Mouse (Mus musculus) stomach, embryonic 16.5 days (tissue): ENCODE results near the gene Ephb3. TPM values are rescaled to one million over a fixed set of nuclear protein-coding genes. Genes with fewer than 3 reads are reported as not detected.

Experiments used
- ATAC-seq: fragments of 200-750 bp; cut with Nextera tagmentation; 2 replicates; pipeline ENCODE4 v1.8.0; 2017; ENCODE audit warnings: moderate number of reproducible peaks, moderate TSS enrichment; ENCODE audit not compliant: insufficient read depth, low FRiP score
- H3K27ac ChIP-seq: fragments of 300-500 bp; sonication (generic); 2 replicates; pipeline ENCODE4 v1.5.1; 2014; ENCODE audit warnings: low read length
- H3K27me3 ChIP-seq: fragments of 300-500 bp; sonication (generic); 2 replicates; pipeline ENCODE4 v1.6.1; 2014; ENCODE audit warnings: low read length, control low read depth, mixed read lengths; ENCODE audit not compliant: control insufficient read depth, insufficient read depth
- H3K36me3 ChIP-seq: fragments of 300-500 bp; sonication (generic); 2 replicates; pipeline ENCODE4 v1.6.1; 2014; ENCODE audit warnings: low read length; ENCODE audit not compliant: control insufficient read depth, insufficient read depth
- H3K4me1 ChIP-seq: fragments of 300-500 bp; sonication (generic); 2 replicates; pipeline ENCODE4 v1.6.1; 2014; ENCODE audit warnings: low read length, control low read depth, mixed read lengths; ENCODE audit not compliant: control insufficient read depth, insufficient read depth
- H3K4me2 ChIP-seq: fragments of 300-500 bp; sonication (generic); 2 replicates; pipeline ENCODE4 v1.6.1; 2014; ENCODE audit warnings: low read depth, low read length, mixed read lengths
- H3K4me3 ChIP-seq: fragments of 300-500 bp; sonication (generic); replicated peaks from 2 replicates; pipeline ENCODE4 v1.5.1; 2014; ENCODE audit warnings: mild to moderate bottlenecking, low read length
- H3K9ac ChIP-seq: fragments of 300-500 bp; sonication (generic); 2 replicates; pipeline ENCODE4 v1.6.1; 2014; ENCODE audit warnings: low read length
- H3K9me3 ChIP-seq: fragments of 300-500 bp; sonication (generic); replicated peaks from 2 replicates; pipeline ENCODE4 v1.6.1; 2016; ENCODE audit warnings: low read length, control low read depth; ENCODE audit not compliant: control insufficient read depth
- WGBS: fragments of 180-500 bp; shearing (Covaris S2); extraction: QIAGEN DNeasy Blood & Tissue Kit; methylation state at CpG from one replicate; pipeline ENCODE4 v1.1.7; 2014; 5-methylcytosine and 5-hydroxymethylcytosine counted together
- polyA plus RNA-seq: library from polyadenylated mRNA; unstranded; fragments of >200 nt; fragmentation: Nextera tagmentation; extraction: Ambion mirVana; gene quantifications from 2 replicates; pipeline ENCODE4 v1.2.1, GENCODE M21; 2015

Ephb3 gene
- polyA plus RNA-seq, 1 experiment from 2014 or later = 20.6 TPM

DNA sequence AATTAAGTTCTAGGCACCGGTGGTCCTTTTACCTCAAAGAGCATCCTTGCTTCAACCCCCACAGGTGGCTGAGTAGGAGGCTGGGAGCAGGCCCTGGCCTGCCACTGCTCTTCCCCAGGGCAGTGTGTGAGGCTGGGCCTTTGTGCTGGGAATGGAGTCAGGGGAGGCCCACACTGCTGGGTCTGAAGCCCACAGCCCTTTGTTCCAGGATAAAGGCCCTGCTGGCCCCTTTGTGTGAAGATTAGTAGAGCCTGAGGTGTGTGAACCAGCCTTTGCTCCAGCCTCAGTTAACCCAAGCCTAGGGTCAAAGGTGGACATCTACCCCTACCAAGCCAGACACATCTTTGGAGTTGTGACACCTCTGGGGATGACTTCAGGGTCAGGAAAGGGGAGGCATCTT, 7.8 kb downstream of the Ephb3 start:
- Histone ChIP-seq H3K36me3 (peaks cover 13% of the 10 kb centered on the region), H3K27ac (0 out of 2 replicates have a peak overlapping the region, but pooled peaks have one; percentile 29), H3K4me2 (no peak overlapping the region), H3K4me1 (peaks cover 74% of the 10 kb centered on the region), H3K27me3 (no peaks in the 10 kb centered on the region), H3K4me3 (no peak overlapping the region), H3K9me3 (no peaks in the 10 kb centered on the region), H3K9ac (0 out of 2 replicates have a peak overlapping the region, but pooled peaks have one; percentile 74)
- no peak for ATAC-seq
- WGBS = 55% methylated on average over 1 of the region's 1 CpGs

GRCm38 (mm10) chr16:21213939-21214338, 9.4 kb downstream of the Ephb3 start:
- no peak overlapping the region for H3K4me2 ChIP-seq
- ATAC-seq = no peak
- H3K4me1 ChIP-seq = peaks cover 58% of the 10 kb centered on the region
- no peak overlapping the region for H3K4me3 ChIP-seq
- H3K27ac ChIP-seq = no peak overlapping the region
- peaks cover 26% of the 10 kb centered on the region for H3K36me3 ChIP-seq
- no peak overlapping the region for H3K9ac ChIP-seq
- no peaks in the 10 kb centered on the region for H3K9me3 ChIP-seq
- no peaks in the 10 kb centered on the region for H3K27me3 ChIP-seq
- 83% methylated on average over 7 of the region's 7 CpGs for WGBS

DNA sequence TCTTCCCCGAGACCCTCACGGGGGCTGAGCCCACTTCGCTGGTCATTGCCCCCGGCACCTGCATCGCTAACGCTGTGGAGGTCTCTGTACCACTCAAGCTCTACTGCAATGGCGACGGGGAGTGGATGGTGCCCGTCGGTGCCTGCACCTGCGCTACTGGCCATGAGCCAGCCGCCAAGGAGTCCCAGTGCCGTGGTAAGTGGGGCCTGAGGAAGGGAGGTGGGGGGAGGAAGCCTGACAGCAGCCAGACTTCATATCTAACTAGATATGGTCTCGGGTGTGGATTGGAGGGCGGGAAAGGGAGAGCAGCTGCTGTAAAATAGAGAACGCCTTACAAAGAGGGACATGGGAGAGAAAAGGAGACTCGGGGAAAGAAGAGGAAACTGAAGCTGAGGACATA, 10.2 kb downstream of the Ephb3 start:
- H3K27ac ChIP-seq = no peak overlapping the region
- peak overlapping the region; percentile 29; the same call in 1 of the 2 replicates for H3K9ac ChIP-seq
- peaks cover 34% of the 10 kb centered on the region for H3K36me3 ChIP-seq
- peaks cover 50% of the 10 kb centered on the region for H3K4me1 ChIP-seq
- H3K4me2 ChIP-seq = no peak overlapping the region
- H3K27me3 ChIP-seq = no peaks in the 10 kb centered on the region
- no peak overlapping the region for H3K4me3 ChIP-seq
- ATAC-seq = no peak
- no peaks in the 10 kb centered on the region for H3K9me3 ChIP-seq
- 56% methylated on average over 17 of the region's 17 CpGs for WGBS

- Histone ChIP-seq H3K4me1 (peaks cover 42% of the 10 kb centered on the region), H3K9ac (0 out of 2 replicates have a peak overlapping the region, but pooled peaks have one; percentile 34), H3K4me3 (no peak overlapping the region), H3K27ac (no peak overlapping the region), H3K9me3 (no peaks in the 10 kb centered on the region), H3K36me3 (peaks cover 45% of the 10 kb centered on the region), H3K27me3 (no peaks in the 10 kb centered on the region), H3K4me2 (no peak overlapping the region)
- no peak for ATAC-seq
- WGBS = 22% methylated on average over 4 of the region's 4 CpGs
Measured at GRCm38 (mm10) chr16:21216047-21216446, 11.5 kb downstream of the Ephb3 start.

GRCm38 (mm10) chr16:21217233-21217632, 12.7 kb downstream of the Ephb3 start:
- Histone ChIP-seq H3K9me3 (no peaks in the 10 kb centered on the region), H3K27ac (no peak overlapping the region), H3K27me3 (no peaks in the 10 kb centered on the region), H3K4me3 (no peak overlapping the region), H3K36me3 (peaks cover 55% of the 10 kb centered on the region), H3K4me2 (no peak overlapping the region), H3K9ac (no peak overlapping the region), H3K4me1 (peaks cover 30% of the 10 kb centered on the region)
- no peak for ATAC-seq
- 84% methylated on average over 14 of the region's 14 CpGs for WGBS

GRCm38 (mm10) chr16:21219656-21220055, 15.1 kb downstream of the Ephb3 start:
- no peaks in the 10 kb centered on the region for H3K27me3 ChIP-seq
- ATAC-seq = no peak
- H3K9me3 ChIP-seq = no peaks in the 10 kb centered on the region
- H3K4me2 ChIP-seq = no peak overlapping the region
- H3K36me3 ChIP-seq = peaks cover 50% of the 10 kb centered on the region
- H3K4me1 ChIP-seq = peaks cover 26% of the 10 kb centered on the region
- WGBS = 81% methylated on average over 4 of the region's 4 CpGs
- no peak overlapping the region for H3K4me3 ChIP-seq
- no peak overlapping the region for H3K9ac ChIP-seq
- no peak overlapping the region for H3K27ac ChIP-seq

- no peak overlapping the region for H3K4me3 ChIP-seq
- H3K9me3 ChIP-seq = no peaks in the 10 kb centered on the region
- H3K36me3 ChIP-seq = peaks cover 40% of the 10 kb centered on the region
- WGBS = 60% methylated on average over 3 of the region's 3 CpGs
- H3K4me2 ChIP-seq = no peak overlapping the region
- no peak for ATAC-seq
- no peak overlapping the region for H3K27ac ChIP-seq
- peaks cover 12% of the 10 kb centered on the region; the same call in 1 of the 2 replicates for H3K4me1 ChIP-seq
- H3K27me3 ChIP-seq = no peaks in the 10 kb centered on the region
- no peak overlapping the region for H3K9ac ChIP-seq
Measured at GRCm38 (mm10) chr16:21223038-21223437, 18.5 kb downstream of the Ephb3 start.

DNA sequence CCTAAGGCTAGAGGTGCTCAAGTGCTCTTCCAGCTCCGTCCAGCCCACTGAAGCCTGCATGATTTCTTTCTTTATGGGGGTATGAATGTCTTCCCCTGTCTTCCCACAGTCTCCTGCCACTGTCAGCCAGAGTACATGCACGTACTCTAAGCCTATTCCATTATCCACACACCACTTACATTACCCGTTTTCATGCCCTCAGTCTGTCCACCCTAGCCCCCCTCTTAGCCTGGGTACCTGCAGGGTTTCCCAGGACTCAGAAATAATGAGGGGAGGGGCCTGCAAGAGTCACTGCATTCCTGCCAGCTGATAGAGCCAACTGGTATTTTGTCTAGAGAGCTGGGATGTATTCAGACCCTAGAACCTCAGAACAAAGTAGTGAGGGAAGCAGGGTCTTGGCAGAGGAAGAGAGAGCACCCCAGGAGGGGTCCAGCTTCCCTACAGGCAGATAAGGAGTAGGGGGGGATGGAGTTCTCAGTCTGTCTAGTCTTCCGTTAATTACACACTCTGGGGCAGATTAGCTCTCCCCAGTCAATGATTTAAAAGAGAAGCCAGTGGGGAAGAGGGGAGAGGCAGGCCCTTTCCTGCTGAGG, 20.2 kb downstream of the Ephb3 start:
- no peaks in the 10 kb centered on the region for H3K9me3 ChIP-seq
- no peak for ATAC-seq

DNA sequence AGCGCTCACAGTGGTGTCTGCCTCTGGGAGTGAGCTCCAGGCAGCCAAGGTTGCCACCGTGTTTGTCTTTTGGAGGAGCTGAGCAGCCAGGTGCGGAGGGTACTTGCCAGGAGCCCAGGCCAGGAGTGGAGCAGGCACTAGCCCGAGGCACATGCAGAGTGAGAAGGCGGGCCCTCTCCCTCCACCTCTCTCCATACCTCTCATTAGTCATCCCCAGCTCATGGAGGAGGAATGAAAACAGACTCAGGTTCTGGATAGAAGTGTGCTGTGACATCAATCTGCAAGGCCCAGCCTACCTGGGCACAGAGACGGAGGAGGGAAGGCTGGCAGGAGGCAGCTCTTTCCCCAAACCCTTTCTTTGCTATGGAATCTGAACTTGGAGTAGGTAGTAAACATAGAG, 22.1 kb downstream of the Ephb3 start:
- no peak; the same call in 1 of the 2 replicates for ATAC-seq
- 53% methylated on average over 6 of the region's 6 CpGs for WGBS

More for the DNA sequence above, 20.2 kb downstream of the Ephb3 start:
- Histone ChIP-seq H3K9ac (no peak overlapping the region), H3K27ac (no peak overlapping the region), H3K4me1 (peaks cover 12% of the 10 kb centered on the region; the same call in 1 of the 2 replicates), H3K4me3 (no peak overlapping the region), H3K4me2 (no peak overlapping the region), H3K36me3 (peaks cover 25% of the 10 kb centered on the region), H3K27me3 (no peaks in the 10 kb centered on the region)
- WGBS = 43% methylated on average over 4 of the region's 4 CpGs

More for the DNA sequence above, 22.1 kb downstream of the Ephb3 start:
- Histone ChIP-seq H3K4me2 (no peak overlapping the region), H3K27ac (peak overlapping the region; percentile 68; the same call in 1 of the 2 replicates), H3K9ac (no peak overlapping the region), H3K9me3 (no peaks in the 10 kb centered on the region), H3K36me3 (peaks cover 8% of the 10 kb centered on the region; the same call in 1 of the 2 replicates), H3K4me3 (no peak overlapping the region), H3K27me3 (no peaks in the 10 kb centered on the region), H3K4me1 (peaks cover 14% of the 10 kb centered on the region)
